Mouse (Mus musculus): Measurements from ENCODE around the gene Lmf1. TPM values are rescaled to one million over a fixed set of nuclear protein-coding genes. Genes with fewer than 3 reads are reported as not detected.
A peak's percentile ranks its signal among the peaks of the same experiment; 100 is the strongest.

Gene Lmf1
- polyA plus RNA-seq, 1 experiment from 2014 or later: 36.9 TPM

DNA sequence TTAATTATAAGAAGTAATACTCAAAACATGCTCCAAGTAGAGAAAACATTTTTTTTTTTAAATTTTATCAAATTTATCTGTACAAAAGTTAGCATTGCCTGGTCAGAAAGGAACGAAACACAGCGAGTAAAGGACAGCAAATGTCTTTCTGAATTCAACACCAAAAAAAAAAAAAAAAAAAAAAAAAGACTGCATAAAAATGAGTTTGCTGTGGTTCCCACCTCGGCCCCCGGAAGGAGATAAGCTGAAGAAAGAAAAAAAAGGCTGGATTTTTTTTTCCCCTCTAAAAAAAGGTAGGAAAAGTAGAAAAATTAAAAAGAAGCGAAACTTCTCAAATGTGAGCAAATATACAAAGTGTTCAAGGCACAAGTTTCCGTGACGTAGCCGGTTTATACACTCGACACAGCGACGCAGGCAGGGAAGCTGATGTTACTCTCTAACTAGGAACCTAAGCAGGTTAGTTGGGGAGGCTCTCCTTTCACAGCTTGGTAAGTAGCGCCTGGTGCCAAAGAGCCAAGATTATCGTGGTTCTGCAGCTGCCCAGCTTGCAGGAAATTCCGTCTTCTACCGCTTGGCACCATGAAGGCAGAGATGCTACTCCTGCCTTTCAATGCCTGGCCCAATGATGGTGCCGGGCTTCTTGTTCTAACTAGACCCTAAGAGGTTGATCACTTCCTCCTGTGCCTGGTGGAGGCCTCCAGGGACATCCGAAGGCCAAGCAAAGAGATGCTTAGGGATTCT lies 12.9 kb upstream of the Lmf1 start:
- no peak overlapping the region for H3K4me2 ChIP-seq (ENCODE audit: low read depth, low read length)
- peaks cover 28% of the 10 kb centered on the region for H3K27me3 ChIP-seq (ENCODE audit: control insufficient read depth, insufficient read depth, low read length)
- H3K27ac ChIP-seq (ENCODE audit: low read length): no peak overlapping the region
- ATAC-seq (replicated peaks; ENCODE audit: extremely low read depth, insufficient read depth, low FRiP score): no peak
- no peak overlapping the region for H3K9ac ChIP-seq (ENCODE audit: low read length)
- H3K4me1 ChIP-seq (ENCODE audit: control insufficient read depth, insufficient read depth, low read length): peaks cover 17% of the 10 kb centered on the region
- no peaks in the 10 kb centered on the region for H3K36me3 ChIP-seq (ENCODE audit: control insufficient read depth, insufficient read depth)
- WGBS: 75% methylated on average over 17 of the region's 17 CpGs
- H3K4me3 ChIP-seq (ENCODE audit: low read length): no peak overlapping the region
- H3K9me3 ChIP-seq (replicated peaks; ENCODE audit: control insufficient read depth, low read length): no peaks in the 10 kb centered on the region

GRCm38 (mm10) chr17:25567261-25567660 lies 11.6 kb upstream of the Lmf1 start:
- H3K4me3 ChIP-seq (ENCODE audit: low read length): no peak overlapping the region
- H3K4me1 ChIP-seq (ENCODE audit: control insufficient read depth, insufficient read depth, low read length): peaks cover 23% of the 10 kb centered on the region
- no peak overlapping the region for H3K9ac ChIP-seq (ENCODE audit: low read length)
- H3K36me3 ChIP-seq (ENCODE audit: control insufficient read depth, insufficient read depth): no peaks in the 10 kb centered on the region
- H3K9me3 ChIP-seq (replicated peaks; ENCODE audit: control insufficient read depth, low read length): no peaks in the 10 kb centered on the region
- 79% methylated on average over 13 of the region's 13 CpGs for WGBS
- H3K27ac ChIP-seq (ENCODE audit: low read length): no peak overlapping the region
- no peak for ATAC-seq (replicated peaks; ENCODE audit: extremely low read depth, insufficient read depth, low FRiP score)
- H3K4me2 ChIP-seq (ENCODE audit: low read depth, low read length): no peak overlapping the region
- peaks cover 32% of the 10 kb centered on the region for H3K27me3 ChIP-seq (ENCODE audit: control insufficient read depth, insufficient read depth, low read length)

- peaks cover 23% of the 10 kb centered on the region for H3K4me1 ChIP-seq (ENCODE audit: control insufficient read depth, insufficient read depth, low read length)
- ATAC-seq (replicated peaks; ENCODE audit: extremely low read depth, insufficient read depth, low FRiP score): no peak
- no peak overlapping the region for H3K4me2 ChIP-seq (ENCODE audit: low read depth, low read length)
- no peak overlapping the region for H3K9ac ChIP-seq (ENCODE audit: low read length)
- H3K36me3 ChIP-seq (ENCODE audit: control insufficient read depth, insufficient read depth): no peaks in the 10 kb centered on the region
- no peak overlapping the region for H3K27ac ChIP-seq (ENCODE audit: low read length)
- H3K4me3 ChIP-seq (ENCODE audit: low read length): no peak overlapping the region
- peaks cover 32% of the 10 kb centered on the region for H3K27me3 ChIP-seq (ENCODE audit: control insufficient read depth, insufficient read depth, low read length)
- no peaks in the 10 kb centered on the region for H3K9me3 ChIP-seq (replicated peaks; ENCODE audit: control insufficient read depth, low read length)
- WGBS: 21% methylated on average over 14 of the region's 14 CpGs
These were observed 11.1 kb upstream of the Lmf1 start for GRCm38 (mm10) chr17:25567745-25568144.

DNA sequence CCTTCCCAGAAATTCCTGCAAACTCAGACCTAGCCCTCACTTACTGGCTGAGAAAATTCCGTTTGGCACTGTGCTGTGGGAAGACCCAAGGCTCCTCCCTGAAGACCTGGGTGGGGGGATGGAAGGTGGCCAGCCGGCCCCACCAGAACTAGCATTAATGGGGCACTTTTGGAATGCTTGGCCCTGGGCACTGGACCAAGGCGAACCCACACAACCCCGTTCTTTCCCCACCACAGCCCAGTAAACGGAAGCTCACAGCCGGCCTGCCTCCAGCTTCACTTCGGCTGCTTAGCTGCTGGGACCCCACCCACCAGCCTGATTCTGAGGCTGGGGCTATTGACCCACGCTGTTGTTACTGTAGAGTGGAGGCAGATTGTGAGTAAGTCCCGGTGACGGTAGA lies 10.7 kb upstream of the Lmf1 start:
- Histone ChIP-seq H3K9ac (ENCODE audit: low read length) (no peak overlapping the region), H3K4me2 (ENCODE audit: low read depth, low read length) (no peak overlapping the region), H3K27ac (ENCODE audit: low read length) (no peak overlapping the region), H3K9me3 (replicated peaks; ENCODE audit: control insufficient read depth, low read length) (no peaks in the 10 kb centered on the region), H3K27me3 (ENCODE audit: control insufficient read depth, insufficient read depth, low read length) (peaks cover 32% of the 10 kb centered on the region), H3K4me3 (ENCODE audit: low read length) (no peak overlapping the region), H3K4me1 (ENCODE audit: control insufficient read depth, insufficient read depth, low read length) (peaks cover 23% of the 10 kb centered on the region), H3K36me3 (ENCODE audit: control insufficient read depth, insufficient read depth) (no peaks in the 10 kb centered on the region)
- 47% methylated on average over 10 of the region's 10 CpGs for WGBS
- ATAC-seq (replicated peaks; ENCODE audit: extremely low read depth, insufficient read depth, low FRiP score): no peak

GRCm38 (mm10) chr17:25568880-25569279 lies 10.0 kb upstream of the Lmf1 start:
- H3K4me2 ChIP-seq (ENCODE audit: low read depth, low read length): no peak overlapping the region
- 84% methylated on average over 11 of the region's 11 CpGs for WGBS
- no peaks in the 10 kb centered on the region for H3K9me3 ChIP-seq (replicated peaks; ENCODE audit: control insufficient read depth, low read length)
- H3K27me3 ChIP-seq (ENCODE audit: control insufficient read depth, insufficient read depth, low read length): peaks cover 32% of the 10 kb centered on the region
- no peaks in the 10 kb centered on the region for H3K36me3 ChIP-seq (ENCODE audit: control insufficient read depth, insufficient read depth)
- no peak overlapping the region for H3K9ac ChIP-seq (ENCODE audit: low read length)
- no peak overlapping the region for H3K27ac ChIP-seq (ENCODE audit: low read length)
- ATAC-seq (replicated peaks; ENCODE audit: extremely low read depth, insufficient read depth, low FRiP score): no peak
- no peak overlapping the region for H3K4me3 ChIP-seq (ENCODE audit: low read length)
- peaks cover 21% of the 10 kb centered on the region for H3K4me1 ChIP-seq (ENCODE audit: control insufficient read depth, insufficient read depth, low read length)

- WGBS: 7% methylated on average over 54 of the region's 54 CpGs
- H3K27me3 ChIP-seq (ENCODE audit: control insufficient read depth, insufficient read depth, low read length): peaks cover 32% of the 10 kb centered on the region
- peak; percentile 23 for ATAC-seq (replicated peaks; ENCODE audit: extremely low read depth, insufficient read depth, low FRiP score)
These were observed 8.8 kb upstream of the Lmf1 start for GRCm38 (mm10) chr17:25569833-25570647.

DNA sequence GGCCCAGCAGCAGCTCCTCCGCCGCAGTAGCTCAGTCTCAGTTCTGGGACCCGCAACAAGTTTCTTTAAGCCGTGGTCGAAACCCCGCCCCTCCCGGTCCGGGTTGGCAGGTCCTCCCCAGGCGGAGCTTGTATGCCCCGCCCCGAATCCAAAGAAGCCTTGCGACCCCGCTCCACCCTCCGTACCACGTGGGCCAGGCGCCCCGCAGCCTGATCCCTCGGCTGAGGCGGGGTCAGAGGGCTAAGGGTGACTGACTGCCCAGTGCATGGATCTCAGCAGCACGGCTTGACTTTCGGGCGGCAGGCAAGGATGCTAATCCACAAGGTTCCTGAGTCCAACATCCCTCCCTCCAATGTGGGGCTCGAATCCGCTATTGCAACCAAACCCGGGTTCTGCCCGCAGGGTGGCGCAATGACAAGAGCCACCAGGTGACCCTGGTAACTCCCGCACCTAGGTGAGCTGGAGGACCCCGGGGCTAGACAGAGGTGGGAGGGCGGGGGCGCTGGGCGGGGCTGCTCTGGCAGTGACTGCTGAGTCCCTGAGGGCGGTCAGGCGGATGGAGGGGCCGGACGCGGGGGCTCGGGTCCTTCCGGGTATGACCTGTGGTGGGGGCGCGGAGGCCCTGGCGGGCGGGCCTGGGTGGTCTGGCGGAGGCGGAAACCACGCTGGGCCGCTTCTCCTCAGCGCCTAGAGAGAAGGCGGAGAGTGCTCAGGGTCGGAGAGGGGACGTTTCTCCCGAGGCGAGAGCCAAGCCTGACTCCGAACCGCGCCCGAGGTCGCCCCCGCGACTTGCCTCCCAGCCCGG lies 8.0 kb upstream of the Lmf1 start, which contains the start of gene Sox8:
TSS of gene Sox8 (minus strand) at position 39 of the 805 bp plus-strand sequence.
- Histone ChIP-seq H3K4me2 (ENCODE audit: low read depth, low read length) (peak within 1 kb of the TSS; percentile 97), H3K9ac (ENCODE audit: low read length) (peak within 1 kb of the TSS; percentile 70), H3K27me3 (ENCODE audit: control insufficient read depth, insufficient read depth, low read length) (peaks cover 32% of the 10 kb centered on the region), H3K27ac (ENCODE audit: low read length) (no peak within 1 kb of the TSS), H3K4me3 (ENCODE audit: low read length) (peak within 1 kb of the TSS; percentile 64), H3K4me1 (ENCODE audit: control insufficient read depth, insufficient read depth, low read length) (peaks cover 26% of the 10 kb centered on the region), H3K9me3 (replicated peaks; ENCODE audit: control insufficient read depth, low read length) (no peaks in the 10 kb centered on the region), H3K36me3 (ENCODE audit: control insufficient read depth, insufficient read depth) (no peaks in the 10 kb centered on the region)
- WGBS: under 1% methylated on average over 59 of the region's 61 CpGs
- peak; percentile 78 for ATAC-seq (replicated peaks; ENCODE audit: extremely low read depth, insufficient read depth, low FRiP score)

More at GRCm38 (mm10) chr17:25569833-25570647, 8.8 kb upstream of the Lmf1 start:
- peaks cover 26% of the 10 kb centered on the region for H3K4me1 ChIP-seq (ENCODE audit: control insufficient read depth, insufficient read depth, low read length)
- H3K9ac ChIP-seq (ENCODE audit: low read length): peak overlapping the region; percentile 70
- no peaks in the 10 kb centered on the region for H3K9me3 ChIP-seq (replicated peaks; ENCODE audit: control insufficient read depth, low read length)
- H3K4me3 ChIP-seq (ENCODE audit: low read length): peak overlapping the region; percentile 64
- H3K36me3 ChIP-seq (ENCODE audit: control insufficient read depth, insufficient read depth): no peaks in the 10 kb centered on the region
- H3K4me2 ChIP-seq (ENCODE audit: low read depth, low read length): peak overlapping the region; percentile 97
- no peak overlapping the region for H3K27ac ChIP-seq (ENCODE audit: low read length)

DNA sequence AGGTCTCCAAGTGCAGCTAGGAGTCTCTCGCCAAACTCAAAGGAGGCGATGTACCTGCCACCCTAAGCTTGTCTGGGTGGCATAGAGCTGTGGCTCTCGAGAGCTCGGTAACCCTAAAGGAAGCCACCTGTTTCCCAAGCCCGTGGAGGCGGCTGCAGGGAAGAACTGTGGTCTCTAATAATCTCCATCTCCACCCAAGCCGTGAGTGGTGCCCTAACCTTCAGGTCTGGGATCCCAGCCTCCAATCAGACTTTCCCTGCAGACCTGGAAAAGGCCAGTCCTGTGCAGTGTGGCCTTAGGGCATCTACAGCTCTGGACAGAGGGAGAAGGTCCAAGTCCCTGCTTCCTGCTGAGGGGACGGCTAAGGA lies 7.4 kb upstream of the Lmf1 start:
- ATAC-seq (replicated peaks; ENCODE audit: extremely low read depth, insufficient read depth, low FRiP score): no peak
- Histone ChIP-seq H3K36me3 (ENCODE audit: control insufficient read depth, insufficient read depth) (no peaks in the 10 kb centered on the region), H3K27ac (ENCODE audit: low read length) (no peak overlapping the region), H3K9me3 (replicated peaks; ENCODE audit: control insufficient read depth, low read length) (no peaks in the 10 kb centered on the region), H3K27me3 (ENCODE audit: control insufficient read depth, insufficient read depth, low read length) (peaks cover 32% of the 10 kb centered on the region), H3K4me2 (ENCODE audit: low read depth, low read length) (peak overlapping the region; percentile 97), H3K9ac (ENCODE audit: low read length) (peak overlapping the region; percentile 70), H3K4me3 (ENCODE audit: low read length) (peak overlapping the region; percentile 64), H3K4me1 (ENCODE audit: control insufficient read depth, insufficient read depth, low read length) (peaks cover 29% of the 10 kb centered on the region)
- 16% methylated on average over 8 of the region's 8 CpGs for WGBS
